Mouse (Mus musculus): Measurements from ENCODE around the gene Vwce.

DNA sequence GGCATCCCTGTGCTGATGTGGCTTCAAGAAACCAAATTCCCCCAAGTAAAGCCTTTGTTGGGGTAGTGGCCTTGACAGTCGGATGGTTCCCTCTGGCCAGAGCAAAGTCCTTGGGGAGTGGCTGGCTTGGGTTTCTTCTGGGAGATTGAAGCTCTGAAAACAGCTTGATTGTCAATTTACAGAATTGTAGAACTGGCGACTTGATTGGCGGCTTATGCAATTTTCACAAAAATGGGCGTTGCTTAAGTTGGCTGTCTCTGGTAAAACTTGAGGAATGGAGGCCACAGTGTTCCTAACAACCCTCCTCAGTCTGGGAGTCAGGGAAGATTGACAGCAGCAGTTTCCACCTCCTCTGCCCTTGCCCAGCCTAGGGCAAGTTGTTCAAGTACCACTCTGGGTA lies 58.3 kb downstream of the Vwce start:
- TF ChIP-seq CTCF (IDR thresholded peaks at IDR 0.05; ENCODE audit: extremely low read depth, insufficient read depth, insufficient read length, insufficient replicate concordance) (no peak), POLR2A (IDR thresholded peaks at IDR 0.05; ENCODE audit: low read depth, low read length) (no peak)

Data from spleen, adult 2 months (tissue).